Mouse (Mus musculus): ENCODE results near the gene Adap1. TPM values are rescaled to one million over a fixed set of nuclear protein-coding genes. Genes with fewer than 3 reads are reported as not detected.
A peak's percentile ranks its signal among the peaks of the same experiment; 100 is the strongest.

Gene Adap1
- polyA plus RNA-seq, 1 experiment from 2014 or later, result 2.6 TPM

- no peak overlapping the region; the same call in 1 of the 2 replicates for H3K9ac ChIP-seq (ENCODE audit: low read length)
- H3K36me3 ChIP-seq (ENCODE audit: control insufficient read depth, insufficient read depth, low read length), result no peaks in the 10 kb centered on the region
- H3K4me2 ChIP-seq (ENCODE audit: low read depth, low read length), result no peak overlapping the region
- peak overlapping the region; percentile 74 for H3K27ac ChIP-seq (ENCODE audit: low read length)
- 73% methylated on average over 5 of the region's 5 CpGs for WGBS
- H3K4me1 ChIP-seq (ENCODE audit: control insufficient read depth, insufficient read depth, low read length), result peaks cover 18% of the 10 kb centered on the region
- no peaks in the 10 kb centered on the region for H3K9me3 ChIP-seq (replicated peaks; ENCODE audit: control insufficient read depth, low read length)
- H3K4me3 ChIP-seq (replicated peaks; ENCODE audit: low read length), result no peak overlapping the region
- H3K27me3 ChIP-seq (ENCODE audit: control insufficient read depth, insufficient read depth, low read length), result no peaks in the 10 kb centered on the region
- ATAC-seq (ENCODE audit: insufficient read depth, low FRiP score), result no peak
Observed at GRCm38 (mm10) chr5:139287099-139287498, 38.3 kb downstream of the Adap1 start.

GRCm38 (mm10) chr5:139286142-139286941, 39.1 kb downstream of the Adap1 start:
- Histone ChIP-seq H3K4me3 (replicated peaks; ENCODE audit: low read length) (no peak overlapping the region), H3K36me3 (ENCODE audit: control insufficient read depth, insufficient read depth, low read length) (no peaks in the 10 kb centered on the region), H3K9me3 (replicated peaks; ENCODE audit: control insufficient read depth, low read length) (no peaks in the 10 kb centered on the region), H3K27ac (ENCODE audit: low read length) (peak overlapping the region; percentile 74), H3K9ac (ENCODE audit: low read length) (peak overlapping the region; percentile 43; the same call in 1 of the 2 replicates), H3K4me1 (ENCODE audit: control insufficient read depth, insufficient read depth, low read length) (peaks cover 18% of the 10 kb centered on the region), H3K27me3 (ENCODE audit: control insufficient read depth, insufficient read depth, low read length) (no peaks in the 10 kb centered on the region), H3K4me2 (ENCODE audit: low read depth, low read length) (no peak overlapping the region)
- ATAC-seq (ENCODE audit: insufficient read depth, low FRiP score), result 0 out of 2 replicates have a peak, but pooled peaks have one; percentile 12
- WGBS, result 42% methylated on average over 14 of the region's 14 CpGs

GRCm38 (mm10) chr5:139285383-139286067, 39.9 kb downstream of the Adap1 start:
- ATAC-seq (ENCODE audit: insufficient read depth, low FRiP score), result 0 out of 2 replicates have a peak, but pooled peaks have one; percentile 9
- Histone ChIP-seq H3K27ac (ENCODE audit: low read length) (peak overlapping the region; percentile 74; the same call in 1 of the 2 replicates), H3K27me3 (ENCODE audit: control insufficient read depth, insufficient read depth, low read length) (no peaks in the 10 kb centered on the region), H3K9ac (ENCODE audit: low read length) (peak overlapping the region; percentile 46), H3K4me1 (ENCODE audit: control insufficient read depth, insufficient read depth, low read length) (peaks cover 18% of the 10 kb centered on the region), H3K4me2 (ENCODE audit: low read depth, low read length) (no peak overlapping the region), H3K4me3 (replicated peaks; ENCODE audit: low read length) (no peak overlapping the region), H3K36me3 (ENCODE audit: control insufficient read depth, insufficient read depth, low read length) (no peaks in the 10 kb centered on the region), H3K9me3 (replicated peaks; ENCODE audit: control insufficient read depth, low read length) (no peaks in the 10 kb centered on the region)
- WGBS, result 50% methylated on average over 8 of the region's 8 CpGs

- Histone ChIP-seq H3K9me3 (replicated peaks; ENCODE audit: control insufficient read depth, low read length) (no peaks in the 10 kb centered on the region), H3K27me3 (ENCODE audit: control insufficient read depth, insufficient read depth, low read length) (no peaks in the 10 kb centered on the region), H3K4me3 (replicated peaks; ENCODE audit: low read length) (no peak overlapping the region), H3K36me3 (ENCODE audit: control insufficient read depth, insufficient read depth, low read length) (no peaks in the 10 kb centered on the region), H3K4me1 (ENCODE audit: control insufficient read depth, insufficient read depth, low read length) (peaks cover 18% of the 10 kb centered on the region), H3K27ac (ENCODE audit: low read length) (no peak overlapping the region), H3K9ac (ENCODE audit: low read length) (no peak overlapping the region), H3K4me2 (ENCODE audit: low read depth, low read length) (no peak overlapping the region)
- WGBS, result 97% methylated on average over 14 of the region's 14 CpGs
- no peak for ATAC-seq (ENCODE audit: insufficient read depth, low FRiP score)
Observed at GRCm38 (mm10) chr5:139283460-139284180, 41.8 kb downstream of the Adap1 start.

GRCm38 (mm10) chr5:139282191-139282590, 43.2 kb downstream of the Adap1 start:
- no peak overlapping the region for H3K9ac ChIP-seq (ENCODE audit: low read length)
- H3K4me1 ChIP-seq (ENCODE audit: control insufficient read depth, insufficient read depth, low read length), result peaks cover 18% of the 10 kb centered on the region
- 4% methylated on average over 15 of the region's 15 CpGs for WGBS
- H3K36me3 ChIP-seq (ENCODE audit: control insufficient read depth, insufficient read depth, low read length), result no peaks in the 10 kb centered on the region
- ATAC-seq (ENCODE audit: insufficient read depth, low FRiP score), result peak; percentile 41; the same call in 1 of the 2 replicates
- H3K27ac ChIP-seq (ENCODE audit: low read length), result peak overlapping the region; percentile 23; the same call in 1 of the 2 replicates
- no peak overlapping the region; the same call in 1 of the 2 replicates for H3K4me2 ChIP-seq (ENCODE audit: low read depth, low read length)
- H3K9me3 ChIP-seq (replicated peaks; ENCODE audit: control insufficient read depth, low read length), result no peaks in the 10 kb centered on the region
- no peaks in the 10 kb centered on the region for H3K27me3 ChIP-seq (ENCODE audit: control insufficient read depth, insufficient read depth, low read length)
- H3K4me3 ChIP-seq (replicated peaks; ENCODE audit: low read length), result no peak overlapping the region

- 51% methylated on average over 10 of the region's 11 CpGs for WGBS
- Histone ChIP-seq H3K4me3 (replicated peaks; ENCODE audit: low read length) (no peak overlapping the region), H3K9ac (ENCODE audit: low read length) (no peak overlapping the region; the same call in 1 of the 2 replicates), H3K27ac (ENCODE audit: low read length) (peak overlapping the region; percentile 23; the same call in 1 of the 2 replicates), H3K4me1 (ENCODE audit: control insufficient read depth, insufficient read depth, low read length) (peaks cover 12% of the 10 kb centered on the region), H3K4me2 (ENCODE audit: low read depth, low read length) (no peak overlapping the region), H3K36me3 (ENCODE audit: control insufficient read depth, insufficient read depth, low read length) (no peaks in the 10 kb centered on the region), H3K9me3 (replicated peaks; ENCODE audit: control insufficient read depth, low read length) (no peaks in the 10 kb centered on the region), H3K27me3 (ENCODE audit: control insufficient read depth, insufficient read depth, low read length) (no peaks in the 10 kb centered on the region)
- peak; percentile 26; the same call in 1 of the 2 replicates for ATAC-seq (ENCODE audit: insufficient read depth, low FRiP score)
Observed at GRCm38 (mm10) chr5:139281373-139282112, 43.9 kb downstream of the Adap1 start.

GRCm38 (mm10) chr5:139277287-139277686, 48.1 kb downstream of the Adap1 start:
- Histone ChIP-seq H3K9me3 (replicated peaks; ENCODE audit: control insufficient read depth, low read length) (no peaks in the 10 kb centered on the region), H3K36me3 (ENCODE audit: control insufficient read depth, insufficient read depth, low read length) (no peaks in the 10 kb centered on the region), H3K27ac (ENCODE audit: low read length) (no peak overlapping the region), H3K9ac (ENCODE audit: low read length) (no peak overlapping the region), H3K4me1 (ENCODE audit: control insufficient read depth, insufficient read depth, low read length) (no peaks in the 10 kb centered on the region), H3K27me3 (ENCODE audit: control insufficient read depth, insufficient read depth, low read length) (no peaks in the 10 kb centered on the region), H3K4me2 (ENCODE audit: low read depth, low read length) (no peak overlapping the region), H3K4me3 (replicated peaks; ENCODE audit: low read length) (no peak overlapping the region)
- WGBS, result 69% methylated on average over 8 of the region's 8 CpGs
- ATAC-seq (ENCODE audit: insufficient read depth, low FRiP score), result no peak

- Histone ChIP-seq H3K9ac (ENCODE audit: low read length) (no peak overlapping the region), H3K4me2 (ENCODE audit: low read depth, low read length) (no peak overlapping the region), H3K4me1 (ENCODE audit: control insufficient read depth, insufficient read depth, low read length) (peaks cover 7% of the 10 kb centered on the region; the same call in 1 of the 2 replicates), H3K27me3 (ENCODE audit: control insufficient read depth, insufficient read depth, low read length) (no peaks in the 10 kb centered on the region), H3K36me3 (ENCODE audit: control insufficient read depth, insufficient read depth, low read length) (peaks cover 9% of the 10 kb centered on the region; the same call in 1 of the 2 replicates), H3K4me3 (replicated peaks; ENCODE audit: low read length) (no peak overlapping the region), H3K9me3 (replicated peaks; ENCODE audit: control insufficient read depth, low read length) (no peaks in the 10 kb centered on the region), H3K27ac (ENCODE audit: low read length) (no peak overlapping the region)
- 43% methylated on average over 8 of the region's 8 CpGs for WGBS
- ATAC-seq (ENCODE audit: insufficient read depth, low FRiP score), result no peak
Observed at GRCm38 (mm10) chr5:139271994-139272554, 53.3 kb downstream of the Adap1 start.

All from stomach, embryonic 16.5 days (tissue).